Mouse (Mus musculus) adrenal gland, adult 18-20 months (tissue): ENCODE data around the gene Psip1. TPM values are rescaled to one million over a fixed set of nuclear protein-coding genes. Genes with fewer than 3 reads are reported as not detected.

Source experiments
- DNase-seq, 2 experiments: peaks; one replicate each; pipeline ENCODE4 v3.0.0; 2021 to 2022; ENCODE audit warnings: low spot score in 2 of 2
- total RNA-seq, 2 experiments: library from RNA; stranded (reverse); gene quantifications; 1 replicate in 1 of 2; 2 replicates in 1 of 2; pipeline ENCODE4 v1.2.3; 2021

The Psip1 gene
- total RNA-seq, 2 experiments from 2014 or later, result 36.2 to 42.0 TPM

DNA sequence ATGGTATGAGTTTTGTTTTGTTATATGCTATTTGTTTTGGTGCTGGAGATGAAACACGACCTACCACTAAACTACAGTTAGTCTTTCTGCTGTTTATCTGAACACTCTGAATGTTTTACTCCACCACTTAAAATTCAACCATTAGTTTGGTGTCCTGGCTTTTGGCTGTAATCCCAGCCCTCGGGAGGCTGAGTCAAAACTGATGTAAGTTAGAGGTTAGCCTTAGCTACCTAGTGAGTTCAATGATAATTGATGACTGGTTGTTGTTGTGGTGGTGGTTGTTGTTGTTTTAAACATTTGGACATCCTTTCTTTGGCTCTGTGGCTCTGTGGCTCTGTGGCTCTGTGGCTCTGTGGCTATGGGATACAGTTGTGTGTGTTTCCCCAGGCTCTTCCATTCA, 67.5 kb downstream of the Psip1 start:
- no peak for DNase-seq

DNA sequence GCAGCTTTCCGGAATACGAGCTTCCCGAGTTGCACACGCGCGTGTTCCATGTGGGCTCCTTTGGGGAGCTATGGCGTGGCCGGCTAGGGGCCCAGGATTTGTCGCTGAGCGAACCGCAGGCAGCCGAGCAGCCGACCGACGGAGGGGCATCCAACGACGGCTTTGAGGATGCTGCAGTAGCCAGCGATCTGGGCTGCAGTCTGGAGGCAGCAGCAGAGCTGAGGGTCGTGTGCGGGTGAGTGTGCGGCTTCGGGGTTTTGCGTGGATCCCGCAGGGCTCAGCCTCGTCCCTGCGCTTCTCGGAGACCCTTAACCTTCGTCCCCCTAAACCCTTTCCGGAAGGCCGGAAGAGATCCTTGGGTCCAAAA, 68.5 kb downstream of the Psip1 start:
- no peak for DNase-seq

DNA sequence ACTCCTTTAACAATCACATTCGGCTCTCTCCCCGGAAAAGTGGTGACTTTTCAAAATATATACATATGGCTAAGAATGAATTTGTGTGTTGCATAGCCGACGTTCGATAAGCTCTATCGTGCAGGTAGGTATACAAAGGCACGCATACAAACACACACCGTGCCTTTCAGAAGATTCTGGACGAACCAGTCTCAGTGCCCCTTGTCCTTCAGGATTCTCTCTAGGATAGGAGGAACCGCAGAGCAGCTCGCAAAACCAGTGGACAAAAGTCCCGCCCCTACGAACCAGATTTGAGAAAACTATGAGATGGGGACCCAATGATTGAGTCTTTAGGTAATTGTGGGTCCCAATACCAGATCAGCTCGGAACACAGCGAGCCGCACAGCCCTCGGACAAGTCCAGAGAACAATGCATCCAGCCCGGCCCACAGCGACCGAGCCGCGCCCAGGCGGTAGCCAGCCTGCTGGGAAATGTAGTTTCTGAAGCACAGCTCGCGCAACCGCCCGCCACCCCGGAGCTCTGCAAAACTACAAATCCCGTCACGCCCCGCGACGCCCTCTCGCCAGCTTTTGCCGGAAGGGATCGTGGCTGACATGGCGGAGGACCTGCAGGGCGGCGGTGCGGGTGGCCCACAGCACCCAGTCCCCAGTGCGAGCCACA, 69.0 kb downstream of the Psip1 start, which contains the start of gene Snapc3:
Gene Snapc3 (plus strand): TSS at position 565 of the 660 bp plus-strand sequence.
- DNase-seq, result peak; percentile 92 to 93

DNA sequence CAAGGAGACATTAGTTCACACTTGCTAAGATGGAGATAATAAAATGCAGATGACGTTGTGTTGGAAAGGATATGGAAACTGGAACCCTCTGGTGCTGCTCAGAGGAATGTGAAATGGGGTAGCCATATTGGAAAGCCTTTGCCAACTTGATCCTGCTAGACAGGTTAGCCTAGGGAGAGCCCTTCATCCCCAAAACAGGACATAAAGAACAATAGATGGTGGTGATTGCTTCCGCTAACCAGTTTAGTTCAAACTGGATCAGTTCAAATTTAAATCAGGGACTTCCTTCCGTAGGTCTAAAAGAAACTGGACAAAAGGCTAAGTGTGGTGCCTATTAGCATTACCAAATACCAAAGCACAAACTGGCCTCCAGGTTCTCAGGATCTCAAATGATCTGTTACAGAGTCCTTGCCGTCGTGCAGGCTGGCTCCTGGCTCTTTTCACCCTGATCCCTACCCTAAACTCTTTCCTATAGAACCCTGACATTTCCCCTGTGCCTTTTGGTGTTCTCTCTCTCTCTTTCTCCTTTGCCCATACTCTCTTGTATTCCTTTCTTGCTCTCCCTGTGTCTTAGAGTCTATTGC, 71.9 kb downstream of the Psip1 start:
- DNase-seq, result no peak

DNA sequence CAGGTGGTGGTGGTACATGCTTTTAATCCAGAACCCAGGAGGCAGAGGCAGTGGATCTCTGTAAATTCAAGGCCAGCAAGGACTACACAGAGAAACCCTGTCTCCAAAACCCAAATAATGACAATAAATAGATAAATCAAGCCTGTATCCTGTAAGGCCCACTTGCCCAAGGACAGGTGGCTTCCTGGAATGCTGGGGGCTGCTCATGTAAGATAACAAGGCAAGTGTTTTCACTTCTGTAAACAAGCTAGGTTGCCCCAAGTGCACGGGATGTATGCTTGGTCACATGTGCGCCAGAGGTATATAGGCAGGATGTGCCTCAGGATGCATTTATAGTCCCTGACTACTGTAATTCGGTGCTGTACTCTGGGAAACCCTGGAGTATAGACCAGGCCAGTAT, 74.2 kb downstream of the Psip1 start:
- DNase-seq, result no peak

DNA sequence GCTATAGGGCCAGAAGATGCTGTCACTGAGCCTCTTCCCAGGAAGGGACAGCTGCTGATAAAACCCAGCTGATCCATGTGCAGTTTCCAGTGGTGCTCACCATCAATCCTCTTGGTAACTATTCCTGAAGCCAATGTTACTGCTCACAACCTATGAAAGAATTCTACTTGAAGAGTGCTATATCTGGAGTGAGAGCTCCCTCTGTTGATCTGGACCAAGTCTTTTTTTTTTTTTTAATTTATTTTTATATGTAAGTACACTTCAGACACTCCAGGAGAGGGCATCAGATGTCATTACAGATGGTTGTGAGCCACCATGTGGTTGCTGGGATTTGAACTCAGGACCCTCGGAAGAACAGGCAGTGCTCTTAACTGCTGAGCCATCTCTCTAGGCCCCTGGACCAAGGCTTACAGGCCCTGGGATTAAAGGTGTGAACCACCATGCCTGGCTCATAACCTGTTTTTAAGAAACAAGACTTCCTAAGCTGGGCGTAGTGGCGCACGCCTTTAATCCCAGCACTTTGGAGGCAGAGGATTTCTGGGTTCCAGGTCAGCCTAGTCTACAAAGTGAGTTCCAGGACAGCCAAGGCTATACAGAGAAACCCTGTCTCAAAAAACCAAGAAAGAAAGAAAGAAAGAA, 76.3 kb downstream of the Psip1 start:
- no peak for DNase-seq

DNA sequence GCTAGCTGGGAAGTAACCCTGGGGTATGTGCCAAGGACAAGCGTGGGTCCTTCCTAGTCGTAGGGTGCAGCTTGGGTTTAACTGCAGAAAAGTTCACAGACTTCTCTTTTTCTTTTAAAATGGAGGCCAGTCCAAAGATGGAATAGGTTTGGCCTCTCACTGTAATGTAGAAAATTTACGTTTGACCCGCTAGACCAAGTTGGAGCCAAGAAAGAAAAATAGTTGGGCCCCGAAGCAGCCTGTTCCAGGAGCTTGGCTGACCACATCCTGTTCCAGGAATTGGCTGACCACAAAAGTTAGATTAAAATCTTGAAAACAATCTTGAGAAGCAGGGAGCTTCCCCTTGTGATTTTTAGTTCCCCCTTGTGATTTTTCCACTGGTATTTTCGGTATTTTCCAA, 78.6 kb downstream of the Psip1 start:
- DNase-seq, result no peak

Other genes starting within 250 kb of the Psip1 start
- gene Ttc39b, start 162.2 kb downstream of the Psip1 start, total RNA-seq, result 10 to 100 TPM; 16.4 to 18.3 TPM
- 10 to 100 TPM; 18.8 to 19.4 TPM for gene Snapc3, start 68.7 kb downstream of the Psip1 start, total RNA-seq
- 1 to 10 TPM; 1.8 to 2.4 TPM for gene Ccdc171, start 39.1 kb upstream of the Psip1 start, total RNA-seq